Mouse (Mus musculus) kidney, postnatal 25 days (tissue): Measurements from ENCODE around the gene Efcab10.

Source experiments
- DNase-seq, 2 experiments: peaks; one replicate each; pipeline ENCODE4 v3.0.0; 2021; ENCODE audit warnings: mixed read lengths in 2 of 2

The Efcab10 gene

DNA sequence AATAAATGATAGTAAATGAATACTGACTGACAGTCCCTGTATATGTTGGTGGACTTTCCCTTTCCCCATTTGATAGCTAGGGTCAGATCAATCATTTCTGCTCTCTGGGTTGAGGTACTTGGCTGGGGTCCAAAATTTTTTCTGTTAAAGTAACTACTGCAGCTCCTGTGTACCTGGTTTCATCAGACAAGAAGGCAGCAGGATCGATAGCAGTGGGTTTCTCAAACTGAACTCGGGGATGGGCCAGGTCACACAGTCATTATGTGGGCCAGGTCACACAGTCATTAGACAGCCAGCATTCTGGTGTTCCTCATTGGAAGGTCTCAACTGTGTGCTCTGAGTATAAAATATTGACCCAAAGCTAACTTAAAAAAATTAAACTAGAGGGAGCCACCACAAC lies 33.1 kb downstream of the Efcab10 start:
- no peak for DNase-seq

DNA sequence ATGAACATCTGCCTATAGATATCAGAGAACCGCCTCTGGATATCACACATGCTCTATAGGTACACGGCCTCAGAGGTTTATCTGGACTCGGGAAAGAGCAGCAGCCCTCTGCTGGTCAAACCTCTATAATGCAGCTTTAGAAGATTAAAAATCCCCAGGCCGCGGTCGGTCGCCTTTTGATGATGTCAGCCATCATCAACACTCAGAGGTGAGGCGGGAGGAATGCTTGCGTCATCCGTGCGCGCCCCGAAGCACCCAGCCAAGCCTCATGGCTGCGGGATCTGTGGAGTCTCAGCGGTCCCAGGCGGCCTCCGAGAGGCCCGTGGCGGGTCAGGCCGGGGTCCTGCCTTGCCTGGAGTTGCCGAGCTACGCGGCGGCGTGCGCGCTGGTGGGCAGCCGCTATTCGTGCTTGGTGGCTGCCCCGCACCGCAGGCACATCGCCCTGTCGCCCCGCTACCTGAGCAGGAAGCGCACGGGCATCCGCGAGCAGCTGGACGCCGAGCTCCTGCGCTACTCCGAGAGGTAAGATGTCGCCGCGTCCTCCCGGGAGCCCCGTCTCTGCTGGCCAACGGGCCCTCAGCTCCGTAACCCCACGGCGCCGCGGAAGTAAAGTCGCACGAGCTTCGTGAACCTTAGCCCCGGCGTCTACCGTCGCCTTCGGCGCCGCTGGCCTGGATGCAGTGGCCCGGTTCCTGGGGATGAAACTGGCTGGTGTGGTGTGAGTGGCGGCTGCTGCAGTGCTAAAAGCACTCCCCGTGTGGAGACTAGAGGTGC lies 34.9 kb downstream of the Efcab10 start, which contains the start of gene Twistnb:
Gene Twistnb (plus strand): TSS at position 249 of the 774 bp plus-strand sequence.
- peak; percentile 98 to 100 for DNase-seq

- no peak for DNase-seq
These were observed 39.2 kb downstream of the Efcab10 start for GRCm38 (mm10) chr12:33433812-33434211.

DNA sequence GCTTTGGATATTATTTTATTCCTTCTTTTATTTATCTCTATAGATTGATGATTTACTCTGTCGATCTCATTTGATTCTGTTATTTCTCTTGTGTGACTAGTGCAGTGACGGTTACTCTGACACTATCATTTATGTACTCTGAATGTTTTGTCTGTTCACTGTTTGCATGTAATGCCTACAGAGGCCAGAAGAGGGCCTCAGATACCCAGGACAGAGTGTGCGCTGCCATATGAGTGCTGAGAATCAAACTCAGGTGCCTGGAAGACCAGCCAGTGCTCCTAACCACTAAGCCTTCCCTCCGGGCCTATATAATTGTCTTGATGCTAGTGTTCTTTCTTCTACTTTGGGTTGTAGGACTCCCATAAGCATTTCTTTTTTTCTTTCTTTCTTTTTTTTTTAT lies 40.1 kb downstream of the Efcab10 start:
- no peak for DNase-seq
